Mouse (Mus musculus) forebrain, embryonic 10.5 days (tissue): Measurements from ENCODE around the gene Ddx41. TPM values are rescaled to one million over a fixed set of nuclear protein-coding genes. Genes with fewer than 3 reads are reported as not detected.
A peak's percentile ranks its signal among the peaks of the same experiment; 100 is the strongest.

ENCODE experiments used
- DNase-seq: peaks from one replicate; pipeline ENCODE4 v3.0.0-alpha.2; 2017; ENCODE audit warnings: low spot score; ENCODE audit errors: extremely low spot score
- H3K27ac ChIP-seq: fragments of 300-500 bp; sonication (generic); 2 replicates; pipeline ENCODE4 v1.5.1; 2016; ENCODE audit warnings: mild to moderate bottlenecking
- H3K27me3 ChIP-seq: fragments of 300-500 bp; sonication (generic); 2 replicates; pipeline ENCODE4 v1.6.1; 2016; ENCODE audit warnings: mild to moderate bottlenecking; ENCODE audit not compliant: poor library complexity, severe bottlenecking
- H3K36me3 ChIP-seq: fragments of 300-500 bp; sonication (generic); replicated peaks from 2 replicates; pipeline ENCODE4 v1.6.1; 2016; ENCODE audit warnings: mild to moderate bottlenecking, moderate library complexity
- H3K4me1 ChIP-seq: fragments of 300-500 bp; sonication (generic); 2 replicates; pipeline ENCODE4 v1.6.1; 2016
- H3K4me3 ChIP-seq: fragments of 300-500 bp; sonication (generic); 2 replicates; pipeline ENCODE4 v1.5.1; 2016; ENCODE audit warnings: mild to moderate bottlenecking, moderate library complexity
- H3K9me3 ChIP-seq: fragments of 300-500 bp; sonication (generic); 2 replicates; pipeline ENCODE4 v1.6.1; 2016; ENCODE audit warnings: mild to moderate bottlenecking, moderate library complexity
- WGBS: fragments of 180-500 bp; shearing (Covaris S2); methylation state at CpG from one replicate; pipeline ENCODE4 v1.1.7; 2016; 5-methylcytosine and 5-hydroxymethylcytosine counted together
- polyA plus RNA-seq: library from polyadenylated mRNA; unstranded; fragments of >200 nt; fragmentation: Nextera tagmentation; extraction: Ambion mirVana; gene quantifications from 2 replicates; pipeline ENCODE4 v1.2.1, GENCODE M21; 2016

Gene Ddx41
- polyA plus RNA-seq, 1 experiment from 2014 or later: 96.5 TPM

DNA sequence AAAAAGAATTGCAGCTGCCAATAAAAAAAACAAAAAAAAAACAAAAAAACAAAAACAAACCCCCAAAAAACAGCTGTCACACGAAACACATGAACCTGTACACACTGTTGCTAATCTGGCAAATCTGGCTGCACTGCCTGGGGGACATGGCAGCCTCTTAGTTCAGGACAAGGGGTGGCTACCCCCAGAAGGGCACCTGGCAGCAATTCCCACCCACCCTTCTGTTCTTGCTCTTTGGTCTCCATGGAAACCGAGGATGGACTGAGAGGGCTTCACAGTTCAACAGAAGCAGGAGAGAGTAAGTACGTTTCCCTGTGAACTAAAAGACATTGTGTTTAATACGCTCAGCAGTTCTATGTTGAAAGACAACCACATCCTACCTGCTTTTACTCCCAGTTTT lies 40.8 kb downstream of the Ddx41 start:
- Histone ChIP-seq H3K27me3 (peaks cover 13% of the 10 kb centered on the region; the same call in 1 of the 2 replicates), H3K9me3 (no peaks in the 10 kb centered on the region), H3K4me1 (peaks cover 42% of the 10 kb centered on the region), H3K4me3 (no peak overlapping the region), H3K36me3 (peaks cover 31% of the 10 kb centered on the region), H3K27ac (peak overlapping the region; percentile 59)
- 22% methylated on average over 4 of the region's 4 CpGs for WGBS
- peak; percentile 28 for DNase-seq

DNA sequence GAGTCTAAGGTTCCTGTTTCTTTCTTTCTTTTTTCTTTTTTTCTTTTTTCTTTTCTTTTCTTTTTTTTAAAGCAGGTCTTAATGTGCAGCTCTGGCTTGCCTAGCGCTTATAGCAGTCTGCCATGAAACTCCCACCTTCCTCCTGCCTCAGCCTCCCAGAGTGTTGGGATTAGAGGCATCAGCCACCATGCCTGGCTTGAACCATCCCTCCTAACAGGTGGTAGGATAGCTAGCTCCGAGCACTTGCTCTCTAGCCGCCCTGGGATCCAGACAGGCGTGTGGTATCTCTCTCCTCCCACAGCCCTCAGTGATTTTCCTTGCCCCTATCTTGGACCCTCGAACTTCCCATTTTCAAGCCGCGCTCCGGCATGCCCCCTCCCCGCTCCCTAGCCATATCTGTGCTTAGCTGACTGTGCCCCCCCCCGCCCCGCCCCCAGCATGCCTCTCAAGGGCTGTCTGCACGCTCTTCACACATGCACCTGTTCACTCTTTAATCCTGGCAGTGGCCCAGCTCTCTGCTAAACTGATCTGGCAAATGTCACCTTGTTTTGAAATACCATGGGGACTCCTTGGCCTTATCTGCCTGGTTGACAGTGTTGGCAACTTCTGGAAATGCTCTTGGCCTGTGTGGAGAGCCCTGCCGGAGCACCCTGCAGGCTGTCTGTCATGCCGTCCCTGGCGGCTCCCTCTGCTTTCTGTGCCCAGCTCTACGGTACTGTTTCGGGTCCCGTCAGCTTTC lies 41.4 kb downstream of the Ddx41 start:
- peak overlapping the region; percentile 6; the same call in 1 of the 2 replicates for H3K4me3 ChIP-seq
- H3K27ac ChIP-seq: peak overlapping the region; percentile 66
- no peaks in the 10 kb centered on the region for H3K9me3 ChIP-seq
- H3K27me3 ChIP-seq: peaks cover 13% of the 10 kb centered on the region; the same call in 1 of the 2 replicates
- H3K36me3 ChIP-seq: peaks cover 24% of the 10 kb centered on the region
- no peak for DNase-seq
- peaks cover 42% of the 10 kb centered on the region for H3K4me1 ChIP-seq
- WGBS: 25% methylated on average over 18 of the region's 18 CpGs

DNA sequence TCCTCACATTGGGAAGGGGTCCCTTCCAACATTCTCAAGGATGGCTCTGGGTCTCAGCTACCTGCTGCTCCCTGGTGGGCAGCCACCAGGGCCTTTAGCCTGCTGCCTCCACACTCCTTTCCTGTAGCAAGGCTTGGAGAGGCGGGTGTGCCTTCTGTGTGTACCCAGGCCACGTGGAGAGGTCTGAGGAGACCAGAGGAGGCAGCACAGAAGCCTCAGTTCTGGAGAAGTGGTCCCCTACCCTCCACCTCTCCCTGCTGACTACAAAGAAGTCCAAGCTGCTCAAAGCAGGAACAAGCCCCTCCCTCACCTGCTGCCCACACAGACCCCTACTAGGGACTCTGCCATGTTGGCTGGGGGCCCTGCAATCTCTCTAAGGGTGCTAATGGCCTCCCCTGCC lies 42.2 kb downstream of the Ddx41 start:
- no peak for DNase-seq
- WGBS: 19% methylated on average over 2 of the region's 2 CpGs
- Histone ChIP-seq H3K4me3 (0 out of 2 replicates have a peak overlapping the region, but pooled peaks have one; percentile 1), H3K27ac (peak overlapping the region; percentile 66), H3K36me3 (peaks cover 20% of the 10 kb centered on the region), H3K27me3 (peaks cover 13% of the 10 kb centered on the region; the same call in 1 of the 2 replicates), H3K9me3 (no peaks in the 10 kb centered on the region), H3K4me1 (peaks cover 42% of the 10 kb centered on the region)

DNA sequence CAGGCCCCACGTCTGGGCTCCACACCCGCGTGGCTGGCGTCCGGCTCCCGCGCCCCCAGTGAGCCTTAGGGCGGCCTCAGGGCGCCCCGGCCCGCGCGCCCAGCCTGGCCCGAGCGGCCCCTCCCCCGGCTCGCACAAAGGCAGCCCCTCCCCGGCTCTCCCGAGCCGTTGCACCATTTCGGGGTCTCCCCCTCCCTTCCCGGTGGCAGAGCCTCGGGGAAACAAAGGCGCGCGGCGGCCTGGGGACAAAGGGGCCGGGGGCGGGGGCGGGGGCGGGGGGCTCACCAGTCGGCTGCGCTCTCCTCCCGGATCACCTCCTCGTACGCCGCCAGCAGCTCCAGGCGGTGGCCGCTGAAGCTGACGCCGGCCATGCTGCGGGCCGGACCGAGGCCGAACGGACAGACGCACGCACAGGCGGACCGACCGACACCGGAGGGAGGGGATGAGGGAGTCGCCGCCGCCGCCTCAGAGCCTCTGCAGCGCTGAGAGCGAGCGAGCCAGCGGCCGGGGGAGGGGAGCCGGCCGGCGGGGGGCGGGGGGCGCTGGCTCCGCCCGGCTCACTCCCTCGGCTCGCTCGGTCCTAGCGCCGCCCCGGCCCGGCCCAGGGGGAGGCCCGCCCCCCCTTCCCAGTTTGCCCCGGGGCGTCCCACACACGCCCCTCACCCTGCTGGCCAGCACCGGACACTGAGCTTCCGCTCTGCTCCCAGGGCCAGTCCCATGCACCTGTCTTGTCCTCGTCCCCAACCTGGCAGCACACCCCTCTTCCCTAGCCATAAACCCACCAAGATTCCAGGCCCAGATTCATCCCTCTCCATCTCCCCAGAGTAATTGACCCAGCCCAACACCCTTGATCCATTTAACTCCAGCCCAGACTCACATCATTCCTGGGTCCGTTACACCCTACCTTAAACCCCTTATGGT lies 48.6 kb downstream of the Ddx41 start, which contains the start of gene Dbn1:
Gene Dbn1 (minus strand): TSS at position 534 of the 921 bp plus-strand sequence.
- WGBS: under 1% methylated on average over 73 of the region's 83 CpGs
- H3K4me3 ChIP-seq: peak within 1 kb of the TSS; percentile 98
- peaks cover 68% of the 10 kb centered on the region for H3K4me1 ChIP-seq
- peak; percentile 77 for DNase-seq
- H3K36me3 ChIP-seq: peaks cover 23% of the 10 kb centered on the region
- H3K9me3 ChIP-seq: no peaks in the 10 kb centered on the region
- H3K27ac ChIP-seq: peak within 1 kb of the TSS; percentile 100
- peaks cover 7% of the 10 kb centered on the region; the same call in 1 of the 2 replicates for H3K27me3 ChIP-seq

DNA sequence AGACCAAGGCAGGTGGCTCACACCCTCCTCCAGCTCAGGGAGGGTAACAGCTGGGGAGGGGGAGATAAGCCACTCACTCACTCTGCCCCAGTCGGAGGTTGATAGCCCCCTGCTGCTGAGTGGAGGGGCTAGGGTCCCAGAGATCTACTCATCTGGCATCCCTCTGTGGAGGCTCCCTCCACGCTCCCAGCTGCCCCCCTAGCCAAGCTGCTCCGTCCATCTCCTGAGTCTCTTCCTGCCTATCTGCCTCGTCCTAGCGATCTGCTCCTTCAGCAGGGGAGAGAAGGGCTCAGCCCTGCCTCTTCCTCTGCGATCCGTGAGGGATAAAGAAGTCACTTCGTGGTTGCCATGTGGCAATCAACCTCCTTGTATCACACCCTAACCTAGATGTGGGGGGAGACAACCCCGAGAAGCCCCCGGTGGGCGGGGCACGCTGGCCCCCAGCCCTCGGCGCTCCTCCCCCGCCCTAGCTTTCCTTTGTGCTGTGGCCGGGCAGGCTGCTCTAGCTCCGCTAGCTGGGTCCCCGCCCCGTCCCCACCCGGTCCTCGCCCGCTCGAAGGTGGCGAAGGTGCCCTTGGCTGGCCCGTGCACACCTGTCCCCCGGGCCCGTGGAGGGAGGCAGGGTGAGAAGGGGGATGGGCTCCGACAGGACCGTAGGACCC lies 49.4 kb downstream of the Ddx41 start:
- Histone ChIP-seq H3K27me3 (peaks cover 3% of the 10 kb centered on the region; the same call in 1 of the 2 replicates), H3K36me3 (peaks cover 31% of the 10 kb centered on the region), H3K9me3 (no peaks in the 10 kb centered on the region), H3K27ac (peak overlapping the region; percentile 100), H3K4me3 (peak overlapping the region; percentile 98), H3K4me1 (peaks cover 74% of the 10 kb centered on the region)
- peak; percentile 72 for DNase-seq
- WGBS: 0% methylated on average over 29 of the region's 29 CpGs

DNA sequence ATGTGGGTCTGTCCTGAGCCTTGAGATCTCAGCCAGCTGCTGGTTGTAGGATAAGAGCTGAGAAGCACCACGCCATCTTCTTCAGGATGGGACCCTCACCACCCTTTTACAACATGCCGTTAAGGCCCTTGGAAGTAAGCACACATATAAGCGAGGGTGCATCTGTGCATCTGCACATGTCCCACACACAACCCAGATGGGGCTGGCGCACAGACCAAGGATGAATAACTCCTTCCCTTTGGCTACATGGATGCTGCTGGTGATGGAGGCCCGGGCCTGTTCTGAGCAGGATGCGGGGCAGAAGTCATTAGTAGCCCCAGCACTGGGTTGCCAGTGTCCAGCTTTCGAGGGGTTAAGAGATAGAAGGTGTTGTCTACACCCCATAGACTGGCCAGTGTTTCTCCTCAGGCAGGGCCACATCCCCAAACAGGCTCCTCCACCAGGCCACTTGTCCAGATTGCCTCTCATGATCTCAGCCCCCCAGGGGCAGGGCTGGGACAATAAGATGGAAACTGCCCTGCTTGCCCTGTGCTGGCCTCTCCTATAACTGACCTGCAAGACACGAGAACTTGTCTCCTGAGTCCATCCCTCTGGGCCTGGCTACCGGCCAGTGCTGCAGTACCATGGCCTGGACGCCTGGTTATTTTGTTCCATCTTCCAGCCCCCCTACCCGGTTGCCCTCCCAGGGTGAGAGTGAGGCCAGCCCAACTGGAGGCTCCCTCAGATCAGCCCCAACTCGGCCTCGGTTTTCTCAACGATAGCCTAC lies 50.2 kb downstream of the Ddx41 start:
- H3K36me3 ChIP-seq: peaks cover 39% of the 10 kb centered on the region
- H3K4me3 ChIP-seq: peak overlapping the region; percentile 98
- H3K27me3 ChIP-seq: no peaks in the 10 kb centered on the region
- H3K27ac ChIP-seq: peak overlapping the region; percentile 100
- no peaks in the 10 kb centered on the region for H3K9me3 ChIP-seq
- H3K4me1 ChIP-seq: peaks cover 72% of the 10 kb centered on the region
- no peak for DNase-seq
- 42% methylated on average over 14 of the region's 14 CpGs for WGBS

DNA sequence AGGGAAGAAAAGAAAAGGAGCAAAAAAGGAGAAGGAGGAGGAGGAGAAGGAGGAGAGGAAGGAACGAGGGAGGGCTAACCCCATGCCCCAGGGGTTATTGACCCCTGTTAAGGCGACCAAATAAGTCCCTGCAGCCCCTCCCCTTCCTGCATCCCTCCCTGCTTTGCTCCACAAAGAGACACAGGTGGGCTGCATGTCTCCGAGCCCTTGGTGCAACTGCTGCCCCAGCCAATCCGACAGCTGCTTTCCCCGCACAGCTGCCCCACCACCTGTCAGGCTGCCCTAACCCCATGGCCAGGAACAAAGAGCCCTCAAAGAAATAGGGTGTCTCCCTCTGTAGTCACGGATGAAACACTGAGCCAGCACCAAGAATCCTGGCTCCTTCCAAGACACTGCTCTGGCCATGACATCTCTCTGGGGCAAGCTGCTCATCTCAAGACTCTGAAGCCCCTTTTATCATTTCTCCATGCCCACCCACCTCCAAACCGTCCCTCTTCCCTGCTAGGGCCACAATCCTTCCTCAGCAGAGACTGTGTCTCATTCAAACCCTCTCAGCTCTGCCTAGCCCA lies 51.9 kb downstream of the Ddx41 start:
- H3K4me1 ChIP-seq: peaks cover 69% of the 10 kb centered on the region
- H3K9me3 ChIP-seq: no peaks in the 10 kb centered on the region
- H3K27me3 ChIP-seq: no peaks in the 10 kb centered on the region
- H3K27ac ChIP-seq: peak overlapping the region; percentile 100
- DNase-seq: no peak
- peak overlapping the region; percentile 98 for H3K4me3 ChIP-seq
- 21% methylated on average over 7 of the region's 7 CpGs for WGBS
- H3K36me3 ChIP-seq: peaks cover 55% of the 10 kb centered on the region

DNA sequence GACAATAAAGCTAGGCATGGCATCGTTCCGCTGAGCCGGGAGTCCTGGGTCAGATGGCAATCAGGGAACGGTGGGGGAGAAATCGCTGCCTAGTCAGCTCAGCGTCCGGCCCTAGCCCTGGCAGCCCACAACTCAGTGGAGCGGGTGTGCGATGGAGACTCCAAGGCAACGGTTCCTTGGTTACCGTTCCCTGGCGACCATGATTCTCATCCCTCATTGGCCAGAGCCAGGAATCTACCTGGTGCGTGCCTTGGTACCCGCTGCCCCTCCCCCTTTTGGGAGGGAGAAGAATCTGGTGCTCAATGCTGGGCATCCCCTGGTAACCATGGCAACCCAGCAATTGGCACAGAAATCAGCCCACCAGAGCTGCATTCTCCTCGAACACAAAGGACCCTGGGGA lies 52.9 kb downstream of the Ddx41 start:
- Histone ChIP-seq H3K4me1 (peaks cover 62% of the 10 kb centered on the region), H3K9me3 (no peaks in the 10 kb centered on the region), H3K4me3 (peak overlapping the region; percentile 98), H3K36me3 (peaks cover 66% of the 10 kb centered on the region), H3K27ac (peak overlapping the region; percentile 100), H3K27me3 (no peaks in the 10 kb centered on the region)
- DNase-seq: peak; percentile 71
- WGBS: 44% methylated on average over 15 of the region's 15 CpGs

DNA sequence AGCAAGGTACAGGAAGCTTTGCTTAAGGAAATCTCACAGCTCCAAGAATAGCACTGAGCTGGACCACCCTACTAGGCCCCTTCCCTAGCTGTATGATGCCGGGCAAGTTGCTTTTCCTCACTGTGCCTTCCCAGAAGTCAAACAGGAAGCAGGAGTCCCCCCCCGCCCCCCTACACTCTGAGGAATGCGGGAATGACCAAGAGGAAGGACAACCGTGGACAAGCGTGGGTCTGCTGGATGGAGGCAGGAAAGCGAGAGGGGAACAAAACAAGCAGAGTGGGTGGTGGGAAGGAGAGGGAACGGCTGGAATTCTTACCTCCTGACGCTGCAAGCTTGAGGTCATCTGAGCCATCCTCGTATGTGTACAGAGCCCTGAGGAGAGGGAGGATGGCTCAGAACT lies 53.4 kb downstream of the Ddx41 start:
- Histone ChIP-seq H3K9me3 (no peaks in the 10 kb centered on the region), H3K27me3 (no peaks in the 10 kb centered on the region), H3K27ac (peak overlapping the region; percentile 100), H3K4me1 (peaks cover 57% of the 10 kb centered on the region), H3K4me3 (peak overlapping the region; percentile 98), H3K36me3 (peaks cover 71% of the 10 kb centered on the region)
- 63% methylated on average over 9 of the region's 9 CpGs for WGBS
- no peak for DNase-seq

DNA sequence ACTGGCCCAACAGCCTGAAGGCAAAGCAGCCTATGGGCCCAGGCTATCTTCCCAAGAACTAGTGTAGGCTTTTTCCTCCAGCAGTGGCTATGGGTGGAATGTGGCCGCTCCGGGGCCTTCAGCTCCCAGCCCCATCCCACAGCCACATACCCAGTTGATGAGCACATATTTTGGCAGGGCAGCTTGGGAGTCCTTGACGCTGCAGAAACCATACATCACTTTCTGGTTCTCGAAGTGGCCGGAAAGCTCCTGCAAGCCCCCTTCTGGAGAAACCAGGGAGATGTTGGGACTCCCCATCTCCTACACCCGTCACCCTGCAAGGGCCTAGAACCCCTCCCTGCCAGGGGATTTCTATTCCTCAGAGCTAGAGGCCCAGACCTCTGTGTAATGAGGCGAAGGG lies 53.9 kb downstream of the Ddx41 start:
- H3K27me3 ChIP-seq: no peaks in the 10 kb centered on the region
- H3K36me3 ChIP-seq: peaks cover 76% of the 10 kb centered on the region
- no peak for DNase-seq
- WGBS: 95% methylated on average over 7 of the region's 7 CpGs
- peaks cover 52% of the 10 kb centered on the region for H3K4me1 ChIP-seq
- H3K27ac ChIP-seq: peak overlapping the region; percentile 100
- H3K9me3 ChIP-seq: no peaks in the 10 kb centered on the region
- no peak overlapping the region for H3K4me3 ChIP-seq
